Mouse (Mus musculus) hindbrain, embryonic 10.5 days (tissue): ENCODE data around the gene Uba3. TPM values are rescaled to one million over a fixed set of nuclear protein-coding genes. Genes with fewer than 3 reads are reported as not detected.

ENCODE experiments used
- DNase-seq: peaks from one replicate; pipeline ENCODE4 v3.0.0-alpha.2; 2017; ENCODE audit warnings: low spot score
- H3K27ac ChIP-seq: fragments of 300-500 bp; sonication (generic); 2 replicates; pipeline ENCODE4 v1.5.1; 2016; ENCODE audit warnings: mild to moderate bottlenecking, moderate library complexity
- H3K27me3 ChIP-seq: fragments of 300-500 bp; sonication (generic); 2 replicates; pipeline ENCODE4 v1.6.1; 2016; ENCODE audit warnings: mild to moderate bottlenecking; ENCODE audit not compliant: poor library complexity, insufficient read depth, severe bottlenecking
- H3K36me3 ChIP-seq: fragments of 300-500 bp; sonication (generic); 2 replicates; pipeline ENCODE4 v1.6.1; 2016; ENCODE audit warnings: mild to moderate bottlenecking, moderate library complexity
- H3K4me1 ChIP-seq: fragments of 300-500 bp; sonication (generic); replicated peaks from 2 replicates; pipeline ENCODE4 v1.6.1; 2016; ENCODE audit warnings: mild to moderate bottlenecking
- H3K4me3 ChIP-seq: fragments of 300-500 bp; sonication (generic); 2 replicates; pipeline ENCODE4 v1.5.1; 2016; ENCODE audit warnings: mild to moderate bottlenecking, moderate library complexity
- H3K9me3 ChIP-seq: fragments of 300-500 bp; sonication (generic); 2 replicates; pipeline ENCODE4 v1.6.1; 2016; ENCODE audit warnings: mild to moderate bottlenecking, moderate library complexity
- WGBS: fragments of 180-500 bp; shearing (Covaris S2); methylation state at CpG from one replicate; pipeline ENCODE4 v1.1.7; 2016; 5-methylcytosine and 5-hydroxymethylcytosine counted together
- polyA plus RNA-seq: library from polyadenylated mRNA; unstranded; fragments of >200 nt; fragmentation: Nextera tagmentation; extraction: Ambion mirVana; gene quantifications from 2 replicates; pipeline ENCODE4 v1.2.1, GENCODE M21; 2016

Uba3 gene
- 79.4 and 83.4 TPM in 2 replicates for polyA plus RNA-seq

- peak within 1 kb of the TSS; percentile 71 for H3K4me3 ChIP-seq
- no peaks in the 10 kb centered on the region for H3K27me3 ChIP-seq
- H3K9me3 ChIP-seq = no peaks in the 10 kb centered on the region
- DNase-seq = peak; percentile 100
- peak within 1 kb of the TSS; percentile 98 for H3K27ac ChIP-seq
- H3K4me1 ChIP-seq = peaks cover 27% of the 10 kb centered on the region
- H3K36me3 ChIP-seq = peaks cover 7% of the 10 kb centered on the region
- WGBS = under 1% methylated on average over 38 of the region's 38 CpGs
These were observed at the start of gene Uba3 for GRCm38 (mm10) chr6:97205439-97205885. TSS of gene Uba3 (minus strand) at chr6:97205647.

GRCm38 (mm10) chr6:97252711-97253221 lies 47.3 kb upstream of the Uba3 start, which contains the start of gene Lmod3:
TSS of gene Lmod3 (minus strand) at chr6:97252759.
- DNase-seq = no peak
- Histone ChIP-seq H3K4me3 (no peak within 1 kb of the TSS), H3K9me3 (no peaks in the 10 kb centered on the region), H3K36me3 (no peaks in the 10 kb centered on the region), H3K27ac (no peak within 1 kb of the TSS), H3K4me1 (no peaks in the 10 kb centered on the region), H3K27me3 (no peaks in the 10 kb centered on the region)
- WGBS = 34% methylated on average over 9 of the region's 9 CpGs

GRCm38 (mm10) chr6:97252086-97252485 lies 46.6 kb upstream of the Uba3 start:
- no peaks in the 10 kb centered on the region for H3K9me3 ChIP-seq
- 80% methylated on average over 5 of the region's 5 CpGs for WGBS
- H3K27ac ChIP-seq = no peak overlapping the region
- H3K4me3 ChIP-seq = no peak overlapping the region
- no peak for DNase-seq
- H3K36me3 ChIP-seq = no peaks in the 10 kb centered on the region
- no peaks in the 10 kb centered on the region for H3K27me3 ChIP-seq
- no peaks in the 10 kb centered on the region for H3K4me1 ChIP-seq

DNA sequence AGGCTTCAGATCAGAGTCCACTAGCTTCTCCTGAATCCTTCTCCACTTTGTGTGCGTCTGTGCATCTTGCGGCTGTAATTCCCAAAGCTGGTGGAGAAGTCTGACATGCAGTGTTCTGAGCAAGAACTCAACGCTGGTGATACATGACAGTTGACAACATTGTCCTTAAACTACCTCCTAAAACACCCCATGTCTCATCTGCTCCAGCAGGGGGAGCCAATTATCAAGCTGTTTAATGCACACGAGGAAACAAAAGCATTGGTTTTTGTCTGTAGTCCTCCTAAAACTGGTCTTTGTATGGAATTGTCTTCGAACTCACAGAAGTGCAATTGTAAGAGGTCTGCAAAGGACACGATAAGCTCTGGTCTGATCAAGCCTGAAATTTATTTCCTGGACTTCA lies 45.5 kb upstream of the Uba3 start:
- Histone ChIP-seq H3K27ac (no peak overlapping the region), H3K4me3 (no peak overlapping the region), H3K9me3 (no peaks in the 10 kb centered on the region), H3K27me3 (no peaks in the 10 kb centered on the region), H3K36me3 (no peaks in the 10 kb centered on the region), H3K4me1 (no peaks in the 10 kb centered on the region)
- WGBS = 54% methylated on average over 6 of the region's 6 CpGs
- peak; percentile 30 for DNase-seq

GRCm38 (mm10) chr6:97245200-97245599 lies 39.8 kb upstream of the Uba3 start:
- Histone ChIP-seq H3K36me3 (no peaks in the 10 kb centered on the region), H3K4me3 (no peak overlapping the region), H3K9me3 (no peaks in the 10 kb centered on the region), H3K27me3 (no peaks in the 10 kb centered on the region), H3K27ac (no peak overlapping the region), H3K4me1 (no peaks in the 10 kb centered on the region)
- no peak for DNase-seq

DNA sequence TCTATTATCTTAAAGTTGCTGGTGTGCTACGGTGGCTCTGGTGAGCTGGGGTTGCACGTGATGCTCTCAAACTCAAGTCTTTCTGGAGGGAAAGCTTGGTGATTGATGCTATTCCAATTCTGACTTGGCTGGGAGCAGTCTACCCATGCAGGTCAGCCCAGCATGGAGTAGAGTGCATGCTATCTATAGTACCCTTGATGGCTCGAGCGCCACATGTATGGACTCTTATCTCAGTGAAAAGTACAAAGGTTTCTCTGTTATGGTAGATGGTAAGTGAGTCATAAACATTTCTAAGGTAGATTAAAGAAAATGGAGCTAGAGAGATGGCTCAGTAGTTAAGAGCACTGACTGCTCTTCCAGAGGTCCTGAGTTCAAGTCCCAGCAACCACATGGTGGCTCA lies 37.1 kb upstream of the Uba3 start:
- H3K9me3 ChIP-seq = 0 out of 2 replicates have a peak, but pooled peaks cover 5% of the 10 kb centered on the region
- DNase-seq = no peak
- no peak overlapping the region for H3K4me3 ChIP-seq
- no peaks in the 10 kb centered on the region for H3K4me1 ChIP-seq
- WGBS = 93% methylated on average over 4 of the region's 4 CpGs
- H3K27ac ChIP-seq = no peak overlapping the region
- no peaks in the 10 kb centered on the region for H3K36me3 ChIP-seq
- H3K27me3 ChIP-seq = no peaks in the 10 kb centered on the region

DNA sequence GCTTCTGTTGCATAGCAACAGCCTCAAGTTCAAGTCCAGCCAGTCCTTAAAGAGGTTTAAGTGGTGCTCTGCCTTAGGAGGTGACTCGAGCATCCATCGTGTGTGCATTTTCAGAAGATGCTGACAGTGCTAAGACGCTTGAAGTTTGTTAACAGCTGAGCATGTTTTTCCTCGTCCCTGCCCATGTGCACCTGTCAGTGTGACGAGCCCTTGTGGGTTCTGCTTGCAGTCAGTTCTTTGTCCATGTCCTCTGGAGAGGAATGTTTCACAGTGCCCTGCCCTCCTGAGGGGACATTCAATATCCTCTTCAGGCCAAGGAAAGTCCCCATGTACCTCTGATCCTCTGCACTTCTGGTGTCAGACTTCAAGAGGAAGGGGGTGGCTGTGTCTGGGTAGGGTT lies 34.6 kb upstream of the Uba3 start:
- no peak overlapping the region for H3K4me3 ChIP-seq
- H3K4me1 ChIP-seq = no peaks in the 10 kb centered on the region
- no peaks in the 10 kb centered on the region for H3K36me3 ChIP-seq
- 0 out of 2 replicates have a peak, but pooled peaks cover 5% of the 10 kb centered on the region for H3K9me3 ChIP-seq
- H3K27ac ChIP-seq = no peak overlapping the region
- H3K27me3 ChIP-seq = no peaks in the 10 kb centered on the region
- DNase-seq = no peak
- WGBS = 82% methylated on average over 5 of the region's 5 CpGs

DNA sequence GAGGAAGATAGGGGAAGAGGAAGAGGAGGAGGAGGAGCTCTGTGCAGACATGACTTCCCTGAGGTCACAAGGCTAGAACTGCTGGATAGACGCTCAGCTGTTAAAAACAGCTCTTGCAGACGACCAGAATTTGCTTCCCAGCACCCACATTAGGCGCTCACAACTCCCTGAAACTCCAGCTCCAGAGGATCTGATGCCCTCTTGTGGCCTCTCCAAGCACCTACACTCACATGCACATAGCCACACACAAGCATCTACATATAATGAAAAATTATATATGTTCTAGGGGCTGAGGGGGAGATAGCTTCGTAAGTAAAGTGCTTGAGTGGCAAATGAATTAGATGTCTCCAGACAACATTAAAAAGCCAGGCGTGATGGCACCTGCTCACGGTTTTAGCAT lies 33.9 kb upstream of the Uba3 start:
- WGBS = 89% methylated on average over 6 of the region's 6 CpGs
- DNase-seq = no peak
- Histone ChIP-seq H3K9me3 (0 out of 2 replicates have a peak, but pooled peaks cover 5% of the 10 kb centered on the region), H3K36me3 (0 out of 2 replicates have a peak, but pooled peaks cover 1% of the 10 kb centered on the region), H3K27ac (no peak overlapping the region), H3K27me3 (no peaks in the 10 kb centered on the region), H3K4me3 (no peak overlapping the region), H3K4me1 (no peaks in the 10 kb centered on the region)

GRCm38 (mm10) chr6:97236088-97236487 lies 30.6 kb upstream of the Uba3 start:
- H3K4me1 ChIP-seq = no peaks in the 10 kb centered on the region
- 0 out of 2 replicates have a peak, but pooled peaks cover 5% of the 10 kb centered on the region for H3K9me3 ChIP-seq
- no peak for DNase-seq
- H3K36me3 ChIP-seq = peaks cover 15% of the 10 kb centered on the region
- no peak overlapping the region for H3K4me3 ChIP-seq
- no peak overlapping the region for H3K27ac ChIP-seq
- 97% methylated on average over 5 of the region's 5 CpGs for WGBS
- H3K27me3 ChIP-seq = no peaks in the 10 kb centered on the region

GRCm38 (mm10) chr6:97234911-97235668 lies 29.6 kb upstream of the Uba3 start:
- WGBS = 88% methylated on average over 7 of the region's 7 CpGs
- no peak for DNase-seq

DNA sequence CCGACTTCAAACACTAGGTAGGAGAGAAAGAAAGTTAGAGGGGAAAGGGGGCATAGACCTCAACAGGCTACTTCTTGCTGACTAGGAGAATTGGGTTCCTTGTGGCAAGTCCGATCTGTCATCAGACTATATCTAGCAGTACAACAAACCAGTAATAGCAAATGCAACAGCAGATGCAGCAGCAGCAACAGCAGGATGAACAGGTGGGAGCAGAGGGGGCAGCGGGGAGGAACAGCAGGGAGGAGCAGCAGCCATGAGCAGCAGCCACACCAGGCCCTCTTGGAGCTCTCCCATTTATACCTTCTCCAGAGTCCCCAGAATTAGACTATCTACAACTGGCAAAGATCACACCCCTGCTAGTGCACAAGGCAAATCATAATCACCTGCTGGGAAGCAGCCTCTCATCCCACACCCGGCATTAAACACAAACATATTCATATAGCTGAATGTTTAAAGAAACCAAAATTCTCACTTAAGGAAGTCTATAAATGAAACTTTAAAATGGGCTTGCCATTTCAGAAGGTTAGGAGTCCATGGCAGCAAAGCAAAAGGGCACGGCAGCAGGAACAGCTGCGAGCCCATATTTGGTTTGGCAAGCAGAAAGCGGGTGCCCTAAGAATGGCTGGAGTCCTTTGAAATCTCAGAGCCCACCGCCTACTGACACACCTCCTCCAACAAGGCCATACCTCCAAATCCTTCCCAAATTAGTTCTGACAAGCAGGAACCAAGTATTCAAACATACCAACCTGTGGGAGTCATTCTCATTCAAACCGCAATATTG lies 21.8 kb upstream of the Uba3 start:
- no peak overlapping the region for H3K4me3 ChIP-seq
- H3K36me3 ChIP-seq = peaks cover 30% of the 10 kb centered on the region
- WGBS = 94% methylated on average over 9 of the region's 9 CpGs
- no peaks in the 10 kb centered on the region for H3K9me3 ChIP-seq
- no peaks in the 10 kb centered on the region for H3K27me3 ChIP-seq
- peaks cover 13% of the 10 kb centered on the region for H3K4me1 ChIP-seq
- no peak overlapping the region for H3K27ac ChIP-seq
- no peak for DNase-seq

More at GRCm38 (mm10) chr6:97234911-97235668, 29.6 kb upstream of the Uba3 start:
- 0 out of 2 replicates have a peak, but pooled peaks cover 5% of the 10 kb centered on the region for H3K9me3 ChIP-seq
- H3K36me3 ChIP-seq = peaks cover 23% of the 10 kb centered on the region
- no peaks in the 10 kb centered on the region for H3K4me1 ChIP-seq
- no peaks in the 10 kb centered on the region for H3K27me3 ChIP-seq
- no peak overlapping the region for H3K4me3 ChIP-seq
- no peak overlapping the region for H3K27ac ChIP-seq

- H3K27me3 ChIP-seq = no peaks in the 10 kb centered on the region
- no peak overlapping the region for H3K27ac ChIP-seq
- no peaks in the 10 kb centered on the region for H3K9me3 ChIP-seq
- DNase-seq = no peak
- H3K4me1 ChIP-seq = peaks cover 24% of the 10 kb centered on the region
- no peak overlapping the region for H3K4me3 ChIP-seq
- peaks cover 26% of the 10 kb centered on the region for H3K36me3 ChIP-seq
- 31% methylated on average over 1 of the region's 1 CpGs for WGBS
These were observed 20.6 kb upstream of the Uba3 start for GRCm38 (mm10) chr6:97226083-97226491.

- peaks cover 13% of the 10 kb centered on the region for H3K36me3 ChIP-seq
- WGBS = 93% methylated on average over 8 of the region's 8 CpGs
- H3K9me3 ChIP-seq = no peaks in the 10 kb centered on the region
- peaks cover 27% of the 10 kb centered on the region for H3K4me1 ChIP-seq
- no peak for DNase-seq
- no peak overlapping the region for H3K4me3 ChIP-seq
- H3K27ac ChIP-seq = no peak overlapping the region
- no peaks in the 10 kb centered on the region for H3K27me3 ChIP-seq
These were observed 19.1 kb upstream of the Uba3 start for GRCm38 (mm10) chr6:97224505-97224904.
